Mouse (Mus musculus) bone marrow macrophage, adult 2 months (primary cell): ENCODE data around the gene C2cd2.

ENCODE experiments used
- CTCF ChIP-seq: IDR thresholded peaks from 2 replicates; pipeline ENCODE4 v1.5.1; 2012; ENCODE audit warnings: low read depth, mild to moderate bottlenecking, low read length, moderate library complexity
- POLR2A ChIP-seq: IDR thresholded peaks from 2 replicates; pipeline ENCODE4 v1.6.1; 2012; ENCODE audit warnings: mild to moderate bottlenecking, low read depth, low read length, borderline replicate concordance

GRCm38 (mm10) chr16:97935815-97936214 is 26.6 kb downstream of the C2cd2 start:
- TF ChIP-seq POLR2A (no peak), CTCF (no peak)
